Mouse (Mus musculus) kidney, adult 8-10 months (tissue): Measurements from ENCODE around the gene Car10.
A peak's percentile ranks its signal among the peaks of the same experiment; 100 is the strongest.

Experiments used
- DNase-seq, 2 experiments: peaks; one replicate each; pipeline ENCODE4 v3.0.0; 2022

The Car10 gene

DNA sequence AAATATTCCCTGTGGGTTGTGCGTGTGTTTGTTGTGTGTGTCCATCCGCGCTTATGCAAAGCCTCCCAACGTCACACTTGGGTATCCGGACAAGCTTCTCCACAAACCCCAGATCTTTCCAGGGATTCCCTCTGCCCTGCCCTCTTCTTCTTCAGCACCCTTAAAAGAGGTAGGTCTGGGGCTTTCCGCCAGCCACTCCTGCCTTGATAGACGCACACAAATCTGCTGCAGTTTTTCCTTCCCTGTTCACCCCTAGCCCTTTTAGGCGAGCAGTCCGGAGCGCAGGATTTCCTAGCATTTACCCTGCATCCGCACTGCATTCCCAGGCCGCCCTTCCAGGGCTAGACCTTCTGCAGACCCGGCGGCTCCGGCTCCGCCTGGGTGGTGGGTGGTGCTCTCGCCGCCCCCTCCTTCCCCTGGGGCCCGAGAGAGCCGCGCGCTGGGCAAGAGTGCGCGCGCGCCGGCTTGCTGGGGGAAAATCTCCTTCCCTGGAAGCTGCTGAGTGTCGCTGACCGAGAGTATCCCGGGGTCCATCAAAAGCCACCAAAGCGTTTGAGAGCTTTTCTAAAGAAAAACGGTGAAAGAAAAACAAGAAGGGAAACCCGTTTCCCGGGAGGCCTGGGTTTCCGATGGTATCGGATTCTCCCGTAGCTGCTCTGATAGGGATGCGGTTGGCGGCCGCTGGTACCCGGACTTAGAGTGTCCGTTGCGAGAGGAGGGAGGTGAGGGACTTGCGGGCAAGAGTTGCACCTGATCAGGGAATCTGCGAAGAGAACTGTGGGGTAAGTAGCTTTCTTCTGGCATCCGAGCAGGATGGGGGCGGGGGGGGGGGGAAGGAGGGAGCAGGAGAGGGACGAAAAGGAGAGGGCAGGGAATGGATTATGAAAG, at the start of gene Car10:
Car10 (plus strand) TSS at position 88 of the 888 bp plus-strand sequence.
- no peak for DNase-seq

DNA sequence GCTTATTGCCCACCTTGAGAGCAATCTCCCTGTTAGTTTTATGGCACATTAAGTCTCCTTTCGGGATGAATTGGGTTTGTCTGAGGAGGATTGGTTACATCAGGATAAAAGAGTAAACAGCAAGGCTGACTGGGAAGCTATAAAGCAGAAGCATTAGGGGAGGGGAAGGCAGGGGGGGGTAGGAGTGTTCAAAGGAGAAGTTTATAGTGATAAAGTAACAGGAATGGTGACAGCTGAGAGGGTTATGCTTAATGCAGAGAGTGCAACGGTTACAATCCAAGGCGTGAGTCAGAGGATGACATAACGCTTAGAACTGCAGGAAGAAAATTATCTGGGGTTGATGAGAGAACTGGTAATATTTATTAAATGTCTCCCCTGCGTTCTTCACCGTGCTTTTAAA, 32.8 kb upstream of the Car10 start:
- no peak for DNase-seq

DNA sequence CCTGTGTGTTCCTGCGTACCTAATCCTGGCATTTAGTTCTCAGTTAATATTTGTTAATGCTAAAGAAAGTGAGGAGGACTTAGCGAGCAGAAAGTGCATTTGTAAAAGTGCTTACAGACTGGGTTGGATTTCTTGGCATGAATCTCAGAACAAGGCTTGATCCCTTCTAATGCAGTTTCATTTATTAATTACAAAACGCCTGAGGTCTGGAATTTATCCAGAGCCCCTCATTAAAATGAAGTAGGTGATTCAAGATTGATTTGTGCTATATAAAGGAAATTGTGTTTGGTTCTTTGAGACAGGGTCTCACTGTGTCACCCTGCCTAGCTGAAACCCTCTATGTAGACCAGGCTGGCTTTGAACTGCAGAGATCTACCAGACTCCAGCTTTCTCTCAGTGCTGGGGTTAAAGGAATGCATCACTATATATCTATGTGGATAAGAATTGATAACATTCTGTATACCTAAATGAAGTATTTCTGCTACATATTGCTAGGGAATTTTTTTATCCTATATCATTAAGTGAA, 32.1 kb upstream of the Car10 start:
- no peak for DNase-seq

DNA sequence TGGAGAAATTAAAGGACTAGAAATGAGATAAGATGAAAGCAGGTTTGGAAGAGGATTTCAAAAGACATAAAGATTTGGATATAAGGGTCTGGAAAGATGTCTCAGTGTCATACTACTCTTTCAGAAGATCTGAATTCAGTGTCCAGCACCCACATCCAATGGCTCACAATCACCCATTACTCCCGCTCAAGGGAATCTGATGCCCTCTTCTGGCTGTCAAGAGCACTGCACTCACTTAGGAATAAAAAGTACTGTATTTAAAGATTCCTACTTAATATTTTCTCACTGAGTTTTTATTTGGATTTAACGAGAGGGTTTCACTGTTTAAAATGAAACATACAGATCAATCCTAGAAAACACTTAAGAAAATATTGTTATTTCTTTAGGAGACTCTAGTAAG, 2.2 kb upstream of the Car10 start:
- no peak for DNase-seq

- DNase-seq: peak in 1 of 2 experiments; percentile 41
Measured at GRCm38 (mm10) chr11:93097001-93097400, 827 bp upstream of the Car10 start.

GRCm38 (mm10) chr11:93097431-93097851, 387 bp upstream of the Car10 start:
- no peak for DNase-seq

DNA sequence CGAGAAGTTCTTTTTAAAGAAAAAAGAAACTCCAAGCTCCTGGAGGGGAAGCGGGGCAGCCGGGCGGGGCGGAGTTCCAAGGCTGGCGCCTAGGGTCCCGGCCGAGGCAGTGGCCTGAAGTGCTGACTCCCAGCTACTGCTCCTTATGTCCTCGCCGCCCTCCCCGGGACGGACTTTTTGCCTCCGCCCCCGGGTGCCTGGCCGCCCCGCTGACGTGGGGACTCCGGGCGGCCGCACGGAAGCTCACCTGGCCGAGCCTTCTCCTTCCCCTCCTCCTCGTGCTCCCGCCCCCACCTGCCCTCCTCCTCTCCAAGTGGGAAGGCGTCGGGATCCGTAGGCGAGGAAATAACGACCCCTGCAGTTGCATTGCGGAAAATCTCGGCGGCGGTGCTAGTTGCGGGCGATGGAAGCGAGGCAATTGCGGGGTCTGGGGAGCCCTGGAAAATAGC, 1.1 kb downstream of the Car10 start:
- DNase-seq: no peak

DNA sequence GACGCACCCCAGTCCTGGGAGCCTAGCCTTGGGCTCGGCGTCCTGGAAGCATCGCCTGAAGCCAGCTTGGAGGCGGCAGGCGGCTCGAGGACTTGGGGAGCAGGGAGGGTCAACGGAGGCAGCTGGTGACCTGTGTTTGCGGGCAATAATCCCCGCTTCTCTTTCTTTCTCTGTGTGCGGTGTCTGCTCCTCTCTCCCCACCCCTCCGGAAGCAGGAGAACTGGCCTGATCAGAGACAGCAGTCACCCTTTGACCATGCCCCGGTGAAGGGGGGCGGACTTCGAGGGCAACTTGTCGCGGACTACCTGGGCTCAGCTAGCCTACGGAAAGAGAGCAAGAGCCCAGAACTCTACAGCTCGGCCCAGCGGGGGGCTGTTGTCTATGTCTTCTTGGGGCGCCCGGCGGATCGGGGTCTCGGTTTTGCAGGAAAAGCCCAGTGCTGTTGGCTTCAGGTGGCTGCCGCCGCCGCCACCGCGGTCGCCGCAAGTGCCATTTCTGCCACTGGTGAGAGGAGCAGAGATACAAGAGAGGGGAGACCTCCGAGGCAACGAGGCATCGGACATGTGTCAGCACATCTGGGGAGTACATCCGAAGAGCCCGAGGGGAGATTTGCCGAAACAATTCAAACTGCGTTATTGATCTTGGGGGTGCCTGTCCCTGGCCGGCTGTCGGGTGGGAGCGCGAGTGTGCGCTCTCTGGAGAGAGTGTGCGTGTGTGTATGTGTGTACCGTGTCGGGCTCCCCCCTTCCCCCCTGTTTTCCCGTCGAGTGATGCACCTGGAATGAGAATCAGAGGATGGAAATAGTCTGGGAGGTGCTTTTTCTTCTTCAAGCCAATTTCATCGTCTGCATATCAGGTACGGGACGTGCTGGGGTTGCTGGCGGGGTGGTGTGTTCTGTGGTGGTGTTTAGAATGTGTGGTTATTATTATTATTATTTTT, 1.9 kb downstream of the Car10 start:
- DNase-seq: no peak

DNA sequence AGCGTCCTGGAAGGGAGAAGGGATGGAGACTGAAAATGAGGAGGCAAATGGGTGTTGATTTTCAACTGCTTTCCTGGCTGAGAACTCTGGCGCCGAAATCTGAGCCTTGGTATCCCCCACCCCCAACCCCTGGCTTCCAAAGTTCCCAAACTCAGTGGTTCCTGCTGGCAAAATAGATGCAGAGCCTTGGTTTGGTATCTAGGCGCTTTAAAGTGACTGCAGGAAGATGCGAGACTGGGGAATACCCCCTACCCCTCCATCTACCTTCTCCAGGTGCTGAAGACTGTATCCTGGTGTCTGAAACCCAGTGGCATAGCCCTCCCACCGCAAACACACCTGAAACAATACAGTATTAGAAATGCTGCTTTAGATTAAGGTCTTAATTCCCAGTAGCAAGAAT, 2.8 kb downstream of the Car10 start:
- DNase-seq: no peak

DNA sequence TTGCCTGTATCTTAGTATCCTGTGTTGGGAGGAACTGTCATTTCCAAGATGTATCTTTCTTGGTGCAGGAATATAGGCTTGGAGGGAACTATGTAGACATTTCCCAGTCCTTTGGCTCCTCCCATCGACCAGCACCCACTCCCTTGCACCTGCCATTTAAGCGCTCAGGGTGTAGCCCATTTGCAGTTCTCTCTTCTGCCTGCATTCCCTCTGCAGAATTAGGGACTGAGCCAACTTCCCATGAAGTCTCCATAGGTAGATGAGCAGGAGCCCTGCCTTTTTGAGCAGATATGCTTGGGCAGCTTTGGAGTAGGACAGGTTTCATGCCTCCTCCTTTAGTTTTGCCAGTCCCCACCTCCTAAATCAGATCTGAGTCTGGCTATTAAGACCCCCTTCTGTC, 3.3 kb downstream of the Car10 start:
- no peak for DNase-seq

- DNase-seq: no peak
Measured at GRCm38 (mm10) chr11:93102321-93102720, 4.5 kb downstream of the Car10 start.

- DNase-seq: no peak
Measured at GRCm38 (mm10) chr11:93103101-93103815, 5.4 kb downstream of the Car10 start.

DNA sequence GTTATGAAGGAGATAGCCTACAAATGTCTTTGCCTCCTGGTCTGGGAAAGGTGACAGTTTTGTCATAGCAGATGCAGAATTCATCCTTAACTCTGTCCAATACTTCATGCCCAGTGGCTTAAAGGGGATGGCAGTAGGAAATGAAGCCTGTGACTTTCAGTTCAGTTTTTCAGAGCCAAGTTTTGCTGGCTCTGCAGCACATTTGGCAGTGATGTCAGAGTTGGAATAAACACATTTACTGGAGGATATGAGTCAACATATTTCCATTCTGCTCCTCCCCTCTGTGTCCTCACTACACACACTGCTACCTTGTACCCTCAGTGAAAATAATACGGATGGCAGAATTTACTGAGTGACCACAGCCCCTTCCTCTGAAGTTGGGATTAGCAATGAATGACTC, 11.6 kb downstream of the Car10 start:
- no peak for DNase-seq

GRCm38 (mm10) chr11:93120766-93121415, 23.1 kb downstream of the Car10 start:
- no peak for DNase-seq

- no peak for DNase-seq
Measured at GRCm38 (mm10) chr11:93123691-93124090, 25.9 kb downstream of the Car10 start.

GRCm38 (mm10) chr11:93126466-93126865, 28.6 kb downstream of the Car10 start:
- no peak for DNase-seq

DNA sequence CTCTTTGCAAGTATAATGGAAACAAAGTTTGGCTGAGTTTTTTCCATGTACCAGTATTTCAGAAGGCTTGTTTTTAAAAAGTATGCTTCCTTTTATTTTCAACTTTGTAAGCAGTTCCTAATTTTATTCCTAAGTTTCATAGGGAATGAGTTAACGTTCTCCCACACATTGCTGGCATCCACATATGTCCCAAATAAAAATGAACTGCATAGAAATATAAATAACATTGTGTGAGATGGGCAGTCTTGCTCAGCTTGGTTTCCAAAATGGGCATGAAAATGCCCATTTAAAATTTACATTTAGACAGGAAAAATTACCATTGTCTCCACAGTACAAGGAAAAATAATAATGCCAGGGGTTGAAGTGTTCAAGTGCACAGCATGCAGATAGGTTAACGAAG, 30.7 kb downstream of the Car10 start:
- no peak for DNase-seq

DNA sequence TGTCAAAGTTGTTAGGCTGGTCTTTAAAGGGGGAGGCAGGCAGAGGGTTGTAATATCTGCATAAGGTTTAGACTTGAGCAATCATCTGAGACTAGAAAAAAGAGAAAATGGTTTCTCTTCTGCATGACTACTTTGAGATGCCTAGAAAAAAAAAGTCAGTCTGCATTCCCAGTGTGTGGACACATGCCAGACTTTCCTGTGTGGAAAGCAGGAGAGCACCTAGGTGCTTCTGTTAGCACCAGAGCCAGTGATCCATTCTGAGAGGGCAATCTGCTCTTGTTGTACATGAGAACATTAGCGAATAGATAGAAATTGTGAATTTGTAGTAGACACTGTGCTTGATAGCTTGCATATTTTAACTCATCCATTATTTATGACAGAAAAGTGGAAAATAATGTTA, 40.0 kb downstream of the Car10 start:
- DNase-seq: no peak

DNA sequence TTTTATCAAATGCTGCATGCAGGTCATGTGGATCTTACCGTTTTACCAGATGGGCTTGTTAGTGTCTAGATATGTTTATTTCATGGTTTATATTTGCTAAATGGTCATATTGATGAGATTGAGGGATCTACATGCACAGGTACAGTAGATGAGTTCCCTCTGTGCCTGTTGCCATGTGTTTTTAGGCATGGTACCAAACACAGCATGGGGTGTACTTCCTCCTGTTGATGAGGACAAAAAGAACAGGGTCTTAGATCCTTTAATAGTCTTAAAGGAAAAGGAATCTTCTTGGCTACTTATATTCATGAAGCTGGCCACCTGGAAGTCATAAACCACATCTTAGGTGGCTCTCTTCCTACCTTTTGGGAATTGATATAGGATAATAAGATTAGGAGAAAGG, 43.9 kb downstream of the Car10 start:
- no peak for DNase-seq

DNA sequence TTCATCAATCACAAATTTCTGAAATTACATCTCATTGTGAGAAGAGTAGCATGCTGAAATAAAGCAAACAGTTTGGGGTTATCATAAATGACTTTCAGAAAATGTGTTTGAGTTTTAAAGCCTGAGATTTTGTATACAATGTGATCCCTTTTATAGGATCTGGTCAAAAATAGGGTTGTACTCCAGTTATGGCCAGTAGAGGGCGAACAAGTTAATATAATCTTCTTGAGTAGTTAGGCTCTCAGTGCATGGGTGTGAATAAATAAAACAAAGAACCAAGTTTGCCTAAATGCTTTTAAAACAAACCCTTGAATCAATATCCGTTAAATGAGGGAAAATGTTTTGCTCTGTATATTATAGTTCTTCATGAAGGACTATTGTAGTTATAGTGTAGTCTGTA, 46.7 kb downstream of the Car10 start:
- DNase-seq: peak in 1 of 2 experiments; percentile 7

- no peak for DNase-seq
Measured at GRCm38 (mm10) chr11:93154910-93155309, 57.1 kb downstream of the Car10 start.

GRCm38 (mm10) chr11:93172430-93172829, 74.6 kb downstream of the Car10 start:
- DNase-seq: no peak
